Mouse (Mus musculus) activated CD4-positive, CD25-positive, alpha-beta regulatory T cell (primary cell): ENCODE measurements around the gene Ism2. TPM values are rescaled to one million over a fixed set of nuclear protein-coding genes. Genes with fewer than 3 reads are reported as not detected.

Experiments
- polyA plus RNA-seq, 2 experiments: library from polyadenylated mRNA; unstranded; fragments of 100-300 nt; shearing (Covaris generic); gene quantifications; one replicate each; pipeline ENCODE4 v1.2.1; 2017

Ism2 gene
- polyA plus RNA-seq: not detected

GRCm38 (mm10) chr12:87299657-87300440, at the start of gene Ism2:
Gene Ism2, minus strand, starts transcription at chr12:87299705.

DNA sequence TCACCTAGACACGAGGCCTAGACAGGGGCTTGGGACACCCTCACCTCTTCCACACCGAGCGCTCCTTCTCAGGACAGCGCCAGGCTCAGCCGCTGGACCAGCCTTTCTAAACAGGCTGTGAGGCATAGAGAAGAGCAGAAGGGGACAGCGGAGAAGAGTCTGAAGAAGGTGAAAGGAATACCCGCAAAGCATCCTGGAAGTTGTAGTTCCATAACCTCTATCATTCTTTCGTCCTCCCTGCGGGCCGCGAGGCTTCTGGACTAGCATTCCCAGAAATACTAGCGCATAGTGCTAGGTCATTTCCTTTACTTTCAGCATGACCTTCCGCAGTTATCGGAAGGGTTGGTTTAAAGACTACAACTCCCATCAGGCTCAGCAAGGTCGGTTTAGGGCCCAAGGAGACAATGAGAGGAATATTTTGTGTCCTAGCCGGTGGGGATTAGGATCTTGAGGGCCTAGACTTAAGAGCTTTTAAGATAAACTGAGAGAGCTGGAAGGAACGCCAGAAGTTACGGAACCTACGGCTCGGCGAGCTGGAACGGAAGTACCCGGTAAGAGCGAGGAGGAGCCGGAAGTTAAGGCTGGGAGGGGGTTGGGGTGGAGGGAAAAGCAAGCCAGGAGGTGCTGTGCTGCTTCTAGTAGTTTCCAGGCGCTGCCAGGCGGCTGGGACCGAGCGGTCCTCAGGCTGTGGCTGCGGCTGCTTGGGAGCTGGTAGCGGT, 33.2 kb downstream of the Ism2 start, which contains the start of the genes Vipas39 and Ahsa1:
Vipas39 (minus strand) TSS at position 149 of the 719 bp plus-strand sequence.
Ahsa1 (plus strand) TSS at position 372 of the 719 bp plus-strand sequence.

GRCm38 (mm10) chr12:87238632-87239031, 60.9 kb downstream of the Ism2 start, which contains the start of gene Noxred1:
Gene Noxred1, minus strand, starts transcription at chr12:87238732.

Other genes starting within 250 kb of the Ism2 start
- gene Ngb, start 197.2 kb downstream of the Ism2 start, polyA plus RNA-seq: under 1 TPM in 1 of 2 experiments, not detected in 1; 0.19 TPM
- gene Gstz1, start 152.5 kb downstream of the Ism2 start, polyA plus RNA-seq: 1 to 10 TPM; 8.3 to 9.4 TPM
- 1 to 10 TPM; 2.0 to 2.8 TPM for gene Pomt2, start 151.7 kb downstream of the Ism2 start, polyA plus RNA-seq
- 1 to 10 TPM; 2.6 to 3.8 TPM for gene Samd15, start 100.0 kb downstream of the Ism2 start, polyA plus RNA-seq
- gene Tmed8, start 99.3 kb downstream of the Ism2 start, polyA plus RNA-seq: 1 to 10 TPM; 3.6 to 7.5 TPM
- 1 to 10 TPM in 1 of 2 experiments, under 1 TPM in 1; 0.81 to 1.2 TPM for gene Noxred1, start 61.0 kb downstream of the Ism2 start, polyA plus RNA-seq
- gene Vipas39, start 33.4 kb downstream of the Ism2 start, polyA plus RNA-seq: 10 to 100 TPM; 33.9 to 35.7 TPM
- gene Ahsa1, start 33.2 kb downstream of the Ism2 start, polyA plus RNA-seq: 100 to 1,000 TPM; 159 to 164 TPM
- 100 to 1,000 TPM; 172 to 179 TPM for gene Sptlc2, start 88.7 kb upstream of the Ism2 start, polyA plus RNA-seq
- 10 to 100 TPM; 80.8 to 85.1 TPM for gene Slirp, start 144.2 kb upstream of the Ism2 start, polyA plus RNA-seq
- 10 to 100 TPM; 58.9 to 80.6 TPM for gene Alkbh1, start 144.3 kb upstream of the Ism2 start, polyA plus RNA-seq
- gene Snw1, start 172.6 kb upstream of the Ism2 start, polyA plus RNA-seq: 100 to 1,000 TPM; 186 to 207 TPM
- gene Gm5788, start 195.0 kb upstream of the Ism2 start, polyA plus RNA-seq: under 1 TPM in 1 of 2 experiments, not detected in 1; 0.47 TPM
- not detected for gene Gm8300, start 214.6 kb upstream of the Ism2 start, polyA plus RNA-seq